In the genomic region with DNA sequence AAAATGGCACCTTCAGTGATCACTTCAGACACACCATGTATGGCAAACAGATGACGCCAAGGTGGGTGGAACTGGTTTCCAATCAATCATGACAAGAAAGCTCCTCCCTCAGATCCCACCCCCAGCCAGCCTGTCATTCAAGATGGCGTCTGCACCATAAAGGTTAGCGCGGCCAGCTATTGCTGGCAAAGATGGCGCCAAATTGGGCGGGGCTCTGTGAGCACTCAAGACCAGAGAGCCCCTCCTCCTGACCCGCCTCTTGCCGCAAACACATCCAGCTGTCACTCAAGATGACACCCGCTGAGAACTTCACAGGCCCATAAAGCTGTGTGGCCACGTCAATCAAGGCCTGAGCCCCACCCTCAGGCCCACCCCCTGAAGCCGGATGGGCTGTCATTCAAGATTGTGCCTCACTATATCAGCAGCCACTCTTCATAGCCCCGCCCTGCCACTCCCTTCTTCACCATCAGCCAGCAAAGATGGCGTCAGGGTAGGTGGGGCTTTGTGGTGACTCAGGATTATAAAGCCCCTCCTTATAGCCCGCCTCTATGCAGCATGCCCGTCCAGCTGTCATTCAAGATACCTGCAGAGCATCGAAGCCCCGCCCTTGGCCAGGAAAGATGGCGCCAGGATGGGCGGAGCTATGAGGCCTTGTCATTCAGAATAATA, we compare ENCODE assay signal across 8 mouse cellular contexts. TPM values are rescaled to one million over a fixed set of nuclear protein-coding genes. Genes with fewer than 3 reads are reported as not detected.
A peak's percentile ranks its signal among the peaks of the same experiment; 100 is the strongest.
DNase-seq lines count a peak whose midpoint lies in the region; ATAC-seq and TF ChIP-seq lines count a peak whose summit lies in the region.

No protein-coding gene starts in this region.

- peak overlapping the region; percentile 93 for H3K27ac ChIP-seq in heart, embryonic 11.5 days (ENCODE audit: low read depth, low read length)
- peak overlapping the region; percentile 96 for H3K27ac ChIP-seq in kidney, embryonic 15.5 days
- peak overlapping the region; percentile 63 for H3K27ac ChIP-seq in limb, embryonic 14.5 days (replicated peaks; ENCODE audit: low read depth, low read length)

- ATAC-seq in heart, embryonic 11.5 days (replicated peaks; ENCODE audit: insufficient number of reproducible peaks, low FRiP score, low TSS enrichment): peak; percentile 84
- peak; percentile 84 for ATAC-seq in kidney, embryonic 15.5 days (replicated peaks; ENCODE audit: low FRiP score)
- peak; percentile 79 for ATAC-seq in limb, embryonic 14.5 days (ENCODE audit: low FRiP score, low read depth)

- H3K36me3 ChIP-seq in E14TG2a.4 (ENCODE audit: insufficient read depth, low read length): peaks cover 28% of the 10 kb centered on the region
- H3K36me3 ChIP-seq in heart, embryonic 11.5 days (ENCODE audit: control insufficient read depth, insufficient read depth, low read length): peaks cover 4% of the 10 kb centered on the region; the same call in 1 of the 2 replicates
- H3K36me3 ChIP-seq in kidney, embryonic 15.5 days: peaks cover 27% of the 10 kb centered on the region
- peaks cover 24% of the 10 kb centered on the region for H3K36me3 ChIP-seq in limb, embryonic 14.5 days (ENCODE audit: control insufficient read depth, insufficient read depth, low read length)

- no peaks in the 10 kb centered on the region for H3K27me3 ChIP-seq in E14TG2a.4 (ENCODE audit: insufficient read depth, low read length)
- no peaks in the 10 kb centered on the region for H3K27me3 ChIP-seq in heart, embryonic 11.5 days (ENCODE audit: control insufficient read depth, insufficient read depth, low read length)
- no peaks in the 10 kb centered on the region for H3K27me3 ChIP-seq in kidney, embryonic 15.5 days
- H3K27me3 ChIP-seq in limb, embryonic 14.5 days (ENCODE audit: control insufficient read depth, insufficient read depth, low read length): no peaks in the 10 kb centered on the region

- DNase-seq in brain, embryonic 18.5 days (ENCODE audit: low read depth, low spot score): peak; percentile 97
- peak; percentile 92 for DNase-seq in fat pad, adult 2 months (ENCODE audit: extremely low read depth, low read depth, low spot score)
- peak; percentile 95 for DNase-seq in limb, embryonic 14.5 days (ENCODE audit: low spot score)
- DNase-seq in neural tube, embryonic 10.5 days (ENCODE audit: extremely low spot score, low spot score): peak; percentile 83
- peak; percentile 70 to 89 for DNase-seq in urinary bladder, adult 18-20 months (ENCODE audit: low spot score in 2 of 2)

- peak overlapping the region; percentile 88 for H3K4me3 ChIP-seq in E14TG2a.4 (replicated peaks; ENCODE audit: low read length)
- H3K4me3 ChIP-seq in heart, embryonic 11.5 days (ENCODE audit: low read depth, low read length): peak overlapping the region; percentile 65
- H3K4me3 ChIP-seq in kidney, embryonic 15.5 days (replicated peaks): peak overlapping the region; percentile 67
- H3K4me3 ChIP-seq in limb, embryonic 14.5 days (replicated peaks; ENCODE audit: low read length): peak overlapping the region; percentile 57

- 53% methylated on average over 19 of the region's 19 CpGs for WGBS in heart, embryonic 11.5 days (ENCODE audit: insufficient replicate concordance)
- 52% methylated on average over 19 of the region's 19 CpGs for WGBS in kidney, embryonic 15.5 days
- 50% methylated on average over 19 of the region's 19 CpGs for WGBS in limb, embryonic 14.5 days

- H3K4me1 ChIP-seq in E14TG2a.4 (replicated peaks; ENCODE audit: low read depth, low read length): peaks cover 21% of the 10 kb centered on the region
- H3K4me1 ChIP-seq in heart, embryonic 11.5 days (ENCODE audit: control insufficient read depth, insufficient read depth, low read length): no peaks in the 10 kb centered on the region
- H3K4me1 ChIP-seq in kidney, embryonic 15.5 days: 0 out of 2 replicates have a peak, but pooled peaks cover 4% of the 10 kb centered on the region
- H3K4me1 ChIP-seq in limb, embryonic 14.5 days (ENCODE audit: control insufficient read depth, insufficient read depth, low read length): no peaks in the 10 kb centered on the region

- peak overlapping the region; percentile 38 for H3K4me2 ChIP-seq in heart, embryonic 11.5 days
- H3K4me2 ChIP-seq in kidney, embryonic 15.5 days: peak overlapping the region; percentile 64
- peak overlapping the region; percentile 41 for H3K4me2 ChIP-seq in limb, embryonic 14.5 days (replicated peaks; ENCODE audit: low read depth, low read length, severe bottlenecking)

- no peak for TF ChIP-seq POLR2A in limb, embryonic 14.5 days (IDR thresholded peaks at IDR 0.05; ENCODE audit: borderline replicate concordance, extremely low read depth, insufficient read depth, insufficient read length)

- H3K9ac ChIP-seq in heart, embryonic 11.5 days (ENCODE audit: low read depth, low read length): no peak overlapping the region
- H3K9ac ChIP-seq in kidney, embryonic 15.5 days: no peak overlapping the region
- H3K9ac ChIP-seq in limb, embryonic 14.5 days (ENCODE audit: low read depth, low read length, severe bottlenecking): no peak overlapping the region

- H3K9me3 ChIP-seq in E14TG2a.4 (ENCODE audit: low read length): peaks cover 92% of the 10 kb centered on the region
- peaks cover 37% of the 10 kb centered on the region for H3K9me3 ChIP-seq in heart, embryonic 11.5 days (replicated peaks; ENCODE audit: control insufficient read depth, low read length)
- peaks cover 31% of the 10 kb centered on the region for H3K9me3 ChIP-seq in kidney, embryonic 15.5 days (replicated peaks)
- H3K9me3 ChIP-seq in limb, embryonic 14.5 days (ENCODE audit: control insufficient read depth, low read length): peaks cover 38% of the 10 kb centered on the region

- TF ChIP-seq CTCF in E14TG2a.4 (conservative IDR thresholded peaks at IDR 0.05; ENCODE audit: low read length): no peak

RNA-seq across cellular contexts. Expression of a gene that starts 1.8 kb away (rescaled TPM):
- 214 TPM in 2 replicates for polyA plus RNA-seq in heart, embryonic 11.5 days (2014; fragmentation: Nextera tagmentation; extraction: Ambion mirVana)
- polyA plus RNA-seq in kidney, embryonic 15.5 days (2015; fragmentation: Nextera tagmentation; extraction: Ambion mirVana): 164 and 168 TPM in 2 replicates
- polyA plus RNA-seq in limb, embryonic 14.5 days (2012; rRNA removed): 160 and 178 TPM in 2 replicates
- polyA plus RNA-seq in limb, embryonic 14.5 days (2014; fragmentation: Nextera tagmentation; extraction: Ambion mirVana): 244 and 268 TPM in 2 replicates

RNA-seq across cellular contexts. Expression of a gene that starts 2.0 kb away (rescaled TPM):
- 14.5 and 15.5 TPM in 2 replicates for polyA plus RNA-seq in heart, embryonic 11.5 days (2014; fragmentation: Nextera tagmentation; extraction: Ambion mirVana)
- 5.1 and 7.3 TPM in 2 replicates for polyA plus RNA-seq in kidney, embryonic 15.5 days (2015; fragmentation: Nextera tagmentation; extraction: Ambion mirVana)
- polyA plus RNA-seq in limb, embryonic 14.5 days (2012; rRNA removed): 20.7 and 27.2 TPM in 2 replicates
- 10.7 and 11.9 TPM in 2 replicates for polyA plus RNA-seq in limb, embryonic 14.5 days (2014; fragmentation: Nextera tagmentation; extraction: Ambion mirVana)

RNA-seq across cellular contexts. Expression of a gene that starts 32.1 kb away (rescaled TPM):
- polyA plus RNA-seq in heart, embryonic 11.5 days (2014; fragmentation: Nextera tagmentation; extraction: Ambion mirVana): 20.3 and 21.5 TPM in 2 replicates
- 4.0 TPM in 2 replicates for polyA plus RNA-seq in kidney, embryonic 15.5 days (2015; fragmentation: Nextera tagmentation; extraction: Ambion mirVana)
- 69.0 and 72.6 TPM in 2 replicates for polyA plus RNA-seq in limb, embryonic 14.5 days (2012; rRNA removed)
- polyA plus RNA-seq in limb, embryonic 14.5 days (2014; fragmentation: Nextera tagmentation; extraction: Ambion mirVana): 9.4 and 14.3 TPM in 2 replicates

Comparison
In these comparisons a context has a peak if more than half of its experiments do, and no peak if none do; other contexts are left out.
1. Peak in every context shown above with its lines: DNase-seq, ATAC-seq, H3K4me3 ChIP-seq and H3K27ac ChIP-seq.